Mouse (Mus musculus): ENCODE data around the gene C8g. TPM values are rescaled to one million over a fixed set of nuclear protein-coding genes. Genes with fewer than 3 reads are reported as not detected.

Gene C8g
- 4.6 TPM for polyA plus RNA-seq (2017; shearing (Covaris generic))

DNA sequence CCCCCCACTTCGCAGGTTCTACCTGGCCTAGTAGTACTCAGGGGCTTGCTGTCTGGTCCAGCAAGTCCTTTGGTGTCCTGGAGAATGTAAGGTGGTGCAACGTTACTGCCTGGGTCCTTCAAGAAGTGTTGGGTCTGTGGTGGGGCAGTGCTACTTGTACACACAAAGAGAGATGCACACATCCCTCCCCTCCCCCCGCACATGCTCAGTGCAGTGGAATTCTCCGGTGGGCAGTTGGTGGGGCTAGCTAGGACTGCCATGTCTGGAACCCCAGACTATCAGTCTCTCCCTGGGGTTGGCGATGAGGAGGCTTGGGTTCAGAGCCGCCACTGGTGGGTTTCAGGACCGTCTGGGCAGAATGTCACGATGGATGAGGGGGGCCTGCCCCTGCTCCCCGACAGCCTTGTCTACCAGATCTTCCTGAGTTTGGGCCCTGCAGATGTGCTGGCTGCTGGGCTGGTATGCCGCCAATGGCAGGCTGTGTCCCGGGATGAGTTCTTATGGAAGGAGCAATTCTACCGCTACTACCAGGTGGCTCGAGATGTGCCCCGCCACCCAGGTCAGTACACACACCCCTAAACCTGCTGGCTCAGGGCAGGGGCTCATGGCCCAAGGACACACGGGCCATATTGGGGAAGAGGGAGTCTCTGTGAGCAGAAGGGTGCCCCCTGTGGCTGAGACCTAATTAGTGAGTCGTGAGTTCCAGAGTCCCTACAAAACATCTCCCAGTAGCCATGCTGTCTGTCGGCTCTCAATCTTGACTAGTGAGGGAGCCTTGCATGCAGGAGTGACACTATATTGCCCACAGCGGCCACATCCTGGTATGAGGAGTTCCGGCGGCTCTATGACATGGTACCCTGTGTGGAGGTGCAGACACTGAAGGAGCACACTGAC, at the start of gene C8g:
Gene C8g (minus strand): TSS at position 127 of the 894 bp plus-strand sequence.

DNA sequence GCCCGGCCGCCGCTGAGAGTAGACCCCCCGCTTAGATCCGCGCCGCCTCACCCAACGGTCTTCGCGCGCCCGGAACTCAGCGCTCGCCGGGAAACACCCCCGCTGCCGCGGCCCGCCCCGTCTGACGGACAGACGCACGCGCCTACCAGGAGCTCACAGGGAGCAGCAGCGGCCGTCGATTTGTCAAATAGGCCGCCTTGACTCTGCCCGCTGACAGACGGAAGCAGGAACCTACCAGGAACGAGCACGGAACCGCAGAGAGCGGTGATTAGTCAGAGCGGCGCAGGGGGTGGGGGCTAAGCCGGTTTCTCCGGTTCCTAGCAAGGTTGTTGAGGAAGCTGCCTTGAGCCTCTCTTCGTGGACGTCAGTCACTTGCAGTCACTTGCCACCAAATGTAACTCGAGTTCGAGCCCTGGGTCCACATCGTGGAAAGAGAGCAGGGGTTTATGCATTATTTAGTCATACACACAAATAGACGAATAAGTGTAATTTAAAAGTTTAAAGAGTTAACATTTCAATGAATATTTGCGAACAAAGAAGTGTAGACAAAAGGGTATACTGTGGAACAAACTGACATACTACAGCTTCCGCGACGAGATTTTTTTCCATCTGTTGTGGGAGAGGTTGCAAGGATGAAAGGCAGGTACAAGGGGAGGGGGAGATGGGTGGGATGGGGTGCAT, 45.4 kb upstream of the C8g start, which contains the start of gene Traf2:
Gene Traf2 (minus strand): TSS at position 130 of the 681 bp plus-strand sequence.

DNA sequence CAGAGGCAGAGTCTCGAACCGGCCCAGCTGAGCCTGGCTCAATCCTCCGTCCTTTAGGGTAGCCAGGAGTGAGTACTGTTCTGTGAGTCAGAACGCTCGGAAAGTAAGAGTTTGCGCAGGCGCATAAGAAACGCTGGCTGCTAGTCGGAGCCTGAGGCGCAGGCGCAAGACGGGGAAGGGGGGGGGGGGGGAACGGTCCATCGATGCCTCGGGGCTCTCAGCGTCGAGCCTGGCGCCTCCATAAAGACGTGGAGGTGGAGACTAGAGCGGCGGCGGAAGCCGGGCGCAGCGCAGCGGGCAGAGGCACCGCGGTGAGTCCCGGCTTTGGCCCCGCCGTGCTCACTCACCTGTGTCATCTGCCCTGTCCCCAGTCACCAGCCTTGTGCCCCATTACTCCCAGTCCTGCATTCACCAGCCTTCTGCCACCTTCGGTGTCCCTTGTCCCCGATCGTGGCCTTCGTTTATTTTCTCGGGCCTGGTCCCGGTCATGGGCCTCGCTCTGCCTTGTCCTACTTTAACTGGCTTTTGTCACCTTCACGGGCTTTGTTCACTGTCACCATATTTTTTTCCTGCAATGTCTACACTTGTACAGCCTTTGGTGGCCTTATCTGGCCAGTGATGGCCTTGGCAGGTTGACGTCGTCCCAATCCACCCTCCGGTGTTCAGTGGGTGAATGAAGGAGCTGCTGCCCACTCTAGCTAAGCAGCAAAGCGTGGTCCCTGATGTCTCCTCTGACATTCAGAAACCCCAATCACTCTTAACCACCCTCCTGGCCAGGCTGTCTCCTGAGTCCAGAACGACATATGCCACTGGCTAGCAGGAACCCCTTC, 728 bp downstream of the C8g start, which contains the start of gene Fbxw5:
Gene Fbxw5 (plus strand): TSS at position 175 of the 830 bp plus-strand sequence.

DNA sequence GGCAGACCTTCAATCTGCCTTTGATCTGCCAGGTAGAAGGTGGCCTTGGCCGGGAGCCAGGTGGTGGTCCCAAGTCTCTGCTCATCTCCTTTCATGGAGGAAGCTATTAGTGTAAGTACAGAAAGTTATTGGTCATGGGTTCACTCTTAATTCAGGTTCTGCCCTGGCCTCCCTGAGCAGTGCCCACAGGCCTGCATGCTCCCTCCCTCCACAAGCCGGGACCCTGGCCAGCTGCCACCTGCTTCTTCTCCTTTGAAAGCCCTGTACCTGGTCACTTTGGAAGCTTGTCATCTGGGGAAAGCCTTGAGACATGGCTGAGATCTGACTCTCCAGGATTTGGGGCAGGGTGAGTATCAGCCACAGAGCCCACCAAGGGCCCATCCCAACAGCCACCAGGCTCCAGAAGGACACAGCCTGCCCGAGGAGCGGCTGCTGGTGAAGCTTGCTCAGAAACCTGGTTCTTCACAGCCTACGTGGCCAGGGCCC, 8.0 kb downstream of the C8g start, which contains the start of gene Lcn12:
Gene Lcn12 (minus strand): TSS at position 436 of the 486 bp plus-strand sequence.

DNA sequence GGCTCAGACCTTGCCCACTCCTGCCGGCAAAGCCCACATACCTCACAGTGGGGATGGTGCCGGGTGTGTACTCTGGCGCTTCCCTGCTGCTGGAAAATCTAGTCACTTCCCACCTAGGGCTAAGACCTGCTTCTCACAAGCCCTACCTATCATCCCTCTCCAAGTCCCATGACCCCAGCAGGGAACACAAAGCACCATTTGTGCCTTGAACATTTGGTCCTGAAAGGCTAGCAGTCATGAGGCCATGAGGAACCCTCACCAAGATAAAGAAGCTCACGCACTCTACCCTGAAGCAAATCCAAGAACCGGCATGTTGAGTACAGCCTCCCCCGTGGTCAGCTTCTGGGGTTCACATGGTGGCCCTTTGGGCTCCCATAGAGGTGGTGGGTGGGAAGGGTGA, 31.6 kb downstream of the C8g start, which contains the start of gene Ptgds:
Gene Ptgds (minus strand): TSS at position 78 of the 400 bp plus-strand sequence.

DNA sequence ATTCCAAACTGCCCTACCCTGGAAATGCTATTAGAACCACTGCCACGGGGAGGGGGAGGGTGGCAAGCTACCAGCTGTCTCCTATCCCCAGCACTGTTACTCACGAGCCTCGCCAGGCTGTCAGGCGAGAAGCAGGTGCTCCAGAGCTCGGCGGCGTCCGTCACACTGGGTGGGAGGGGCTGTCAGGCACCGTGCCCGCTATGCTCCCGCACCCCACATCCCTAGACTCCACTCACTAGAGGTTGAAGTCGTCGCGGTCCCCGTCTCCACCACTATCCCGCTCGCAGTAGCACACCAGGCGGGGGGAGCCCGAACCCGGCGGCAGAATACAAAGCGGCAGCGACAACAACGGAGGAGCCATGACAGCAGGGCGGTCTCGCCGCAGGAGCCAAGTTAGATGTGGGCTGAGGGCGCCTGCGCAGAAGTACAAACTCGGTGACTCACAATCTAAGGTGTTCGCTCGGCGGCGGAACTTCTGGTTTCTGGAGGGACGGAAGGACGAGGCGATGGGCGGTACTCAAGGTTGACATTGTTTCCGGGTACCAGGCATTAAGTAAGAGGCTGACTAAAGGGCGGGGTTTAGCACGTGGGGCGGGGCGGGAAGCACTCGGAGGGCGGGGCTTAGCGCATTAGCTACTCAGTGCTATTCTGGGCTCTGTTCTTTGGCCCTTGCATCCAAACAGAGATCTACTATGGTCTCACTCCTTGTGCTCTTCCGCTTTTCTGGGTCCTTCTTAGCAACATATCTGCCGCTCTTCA, 40.8 kb downstream of the C8g start, which contains the start of gene Paxx:
Gene Paxx (minus strand): TSS at position 544 of the 759 bp plus-strand sequence.

DNA sequence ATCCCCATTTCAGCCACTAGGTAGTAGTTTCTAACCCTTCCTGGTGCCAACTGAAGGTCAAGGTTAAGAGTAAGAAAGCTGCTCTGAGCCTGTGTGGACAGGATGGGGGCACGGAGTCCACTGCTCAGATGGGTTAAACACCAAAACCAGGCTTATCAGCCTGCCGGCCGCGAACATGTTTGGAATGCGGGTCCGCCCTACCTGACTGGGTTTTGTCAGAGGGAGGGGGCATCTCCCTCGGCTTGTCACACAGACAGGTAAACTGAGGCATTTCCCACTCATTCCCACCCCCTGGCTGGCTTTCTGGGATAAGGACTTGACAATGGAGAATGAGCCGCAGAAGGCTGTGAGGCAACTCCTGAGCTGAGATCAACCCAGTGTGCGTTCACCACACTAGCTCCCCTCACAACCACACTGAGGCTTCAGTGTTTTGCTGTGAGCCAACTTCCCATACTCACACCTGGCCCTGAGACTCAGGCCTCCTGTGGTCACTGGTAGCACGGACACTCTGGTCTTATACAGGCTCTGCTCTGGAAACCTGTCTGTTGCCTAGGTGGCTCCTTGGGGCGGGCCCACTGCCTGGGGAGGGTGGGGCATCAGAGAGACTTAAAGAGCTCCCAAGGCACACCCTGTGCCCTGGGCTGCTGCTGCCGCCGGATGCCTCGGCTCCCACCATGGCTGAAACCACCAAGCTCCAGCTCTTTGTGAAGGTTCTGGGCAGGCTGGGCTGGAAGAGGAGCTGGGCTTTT, 45.1 kb downstream of the C8g start, which contains the start of gene Clic3:
Gene Clic3 (plus strand): TSS at position 634 of the 749 bp plus-strand sequence.

Other genes with a start within 250 kb of the C8g start
- gene Tmem203, start 246.3 kb downstream of the C8g start, polyA plus RNA-seq (2017; shearing (Covaris generic)) = 13.5 TPM
- gene Tprn, start 239.1 kb downstream of the C8g start, polyA plus RNA-seq (2017; shearing (Covaris generic)) = 25.6 TPM
- gene Ssna1, start 229.3 kb downstream of the C8g start, polyA plus RNA-seq (2017; shearing (Covaris generic)) = 64.4 TPM
- 76.4 TPM for gene Anapc2, start 229.2 kb downstream of the C8g start, polyA plus RNA-seq (2017; shearing (Covaris generic))
- gene Tmem210, start 213.6 kb downstream of the C8g start, polyA plus RNA-seq (2017; shearing (Covaris generic)) = 0.91 TPM
- not detected for gene Lrrc26, start 211.8 kb downstream of the C8g start, polyA plus RNA-seq (2017; shearing (Covaris generic))
- not detected for gene Grin1, start 182.5 kb downstream of the C8g start, polyA plus RNA-seq (2017; shearing (Covaris generic))
- gene Man1b1, start 169.4 kb downstream of the C8g start, polyA plus RNA-seq (2017; shearing (Covaris generic)) = 25.5 TPM
- gene Dpp7, start 145.4 kb downstream of the C8g start, polyA plus RNA-seq (2017; shearing (Covaris generic)) = 12.7 TPM
- 23.4 TPM for gene Uap1l1, start 136.0 kb downstream of the C8g start, polyA plus RNA-seq (2017; shearing (Covaris generic))
- gene Sapcd2, start 129.4 kb downstream of the C8g start, polyA plus RNA-seq (2017; shearing (Covaris generic)) = not detected
- gene Entpd2, start 105.8 kb downstream of the C8g start, polyA plus RNA-seq (2017; shearing (Covaris generic)) = not detected
- gene Npdc1, start 102.4 kb downstream of the C8g start, polyA plus RNA-seq (2017; shearing (Covaris generic)) = 2.1 TPM
- 0.26 TPM for gene Fut7, start 78.5 kb downstream of the C8g start, polyA plus RNA-seq (2017; shearing (Covaris generic))
- 51.3 TPM for gene Abca2, start 73.0 kb downstream of the C8g start, polyA plus RNA-seq (2017; shearing (Covaris generic))
- gene Clic3, start 44.9 kb downstream of the C8g start, polyA plus RNA-seq (2017; shearing (Covaris generic)) = 1.0 TPM
- gene Paxx, start 40.6 kb downstream of the C8g start, polyA plus RNA-seq (2017; shearing (Covaris generic)) = 50.2 TPM
- gene Ptgds, start 31.7 kb downstream of the C8g start, polyA plus RNA-seq (2017; shearing (Covaris generic)) = not detected
- gene Lcn12, start 7.8 kb downstream of the C8g start, polyA plus RNA-seq (2017; shearing (Covaris generic)) = not detected
- 71.7 TPM for gene Fbxw5, start 969 bp downstream of the C8g start, polyA plus RNA-seq (2017; shearing (Covaris generic))
- gene Traf2, start 45.2 kb upstream of the C8g start, polyA plus RNA-seq (2017; shearing (Covaris generic)) = 81.5 TPM
- gene Edf1, start 56.1 kb upstream of the C8g start, polyA plus RNA-seq (2017; shearing (Covaris generic)) = 237 TPM
- 1.4 TPM for gene Mamdc4, start 73.1 kb upstream of the C8g start, polyA plus RNA-seq (2017; shearing (Covaris generic))
- 49.8 TPM for gene Phpt1, start 73.5 kb upstream of the C8g start, polyA plus RNA-seq (2017; shearing (Covaris generic))
- 1.1 TPM for gene Ajm1, start 80.0 kb upstream of the C8g start, polyA plus RNA-seq (2017; shearing (Covaris generic))
- gene Rabl6, start 106.8 kb upstream of the C8g start, polyA plus RNA-seq (2017; shearing (Covaris generic)) = 33.1 TPM
- gene Ccdc183, start 116.0 kb upstream of the C8g start, polyA plus RNA-seq (2017; shearing (Covaris generic)) = 0.22 TPM
- 4.9 TPM for gene Tmem141, start 120.3 kb upstream of the C8g start, polyA plus RNA-seq (2017; shearing (Covaris generic))
- not detected for gene Fcna, start 126.3 kb upstream of the C8g start, polyA plus RNA-seq (2017; shearing (Covaris generic))
- not detected for gene Lcn8, start 151.4 kb upstream of the C8g start, polyA plus RNA-seq (2017; shearing (Covaris generic))
- not detected for gene Lcn5, start 156.2 kb upstream of the C8g start, polyA plus RNA-seq (2017; shearing (Covaris generic))
- gene Lcn6, start 175.1 kb upstream of the C8g start, polyA plus RNA-seq (2017; shearing (Covaris generic)) = not detected
- 0.46 TPM for gene Lcn10, start 181.0 kb upstream of the C8g start, polyA plus RNA-seq (2017; shearing (Covaris generic))
- gene Obp2a, start 198.3 kb upstream of the C8g start, polyA plus RNA-seq (2017; shearing (Covaris generic)) = not detected
- 23.6 TPM for gene Bmyc, start 205.0 kb upstream of the C8g start, polyA plus RNA-seq (2017; shearing (Covaris generic))
- not detected for gene Obp2b, start 235.3 kb upstream of the C8g start, polyA plus RNA-seq (2017; shearing (Covaris generic))

Data from effector memory CD4-positive, alpha-beta T cell, adult 7 months (primary cell).